Mouse (Mus musculus): Measurements from ENCODE around the gene Faim2. TPM values are rescaled to one million over a fixed set of nuclear protein-coding genes. Genes with fewer than 3 reads are reported as not detected.

Gene Faim2
- total and polyA plus RNA-seq, 2 experiments from 2014 or later = 42.0 to 72.0 TPM

GRCm38 (mm10) chr15:99449131-99449750, 78.7 kb downstream of the Faim2 start:
- H3K4me1 ChIP-seq (ENCODE audit: insufficient read depth, low read length) = 0 out of 2 replicates have a peak, but pooled peaks cover 3% of the 10 kb centered on the region
- 64% methylated on average over 9 of the region's 9 CpGs for WGBS

More at GRCm38 (mm10) chr15:99449131-99449750, 78.7 kb downstream of the Faim2 start:
- DNase-seq (ENCODE audit: low spot score) (peak; percentile 75), ATAC-seq (ENCODE audit: low FRiP score) (no peak)
- Histone ChIP-seq H3K9ac (replicated peaks; ENCODE audit: low read length, poor library complexity, severe bottlenecking) (no peak overlapping the region), H3K27ac (ENCODE audit: low read depth, low read length) (peak overlapping the region; percentile 18; the same call in 1 of the 2 replicates), H3K36me3 (ENCODE audit: insufficient read depth, low read length) (no peaks in the 10 kb centered on the region), H3K4me3 (ENCODE audit: low read depth, low read length) (no peak overlapping the region), H3K4me2 (ENCODE audit: low read depth, low read length, poor library complexity, severe bottlenecking) (no peak overlapping the region), H3K9me3 (ENCODE audit: low read length) (no peaks in the 10 kb centered on the region), H3K27me3 (ENCODE audit: insufficient read depth, low read length) (no peaks in the 10 kb centered on the region)
- TF ChIP-seq CTCF (IDR thresholded peaks at IDR 0.05) = no peak

Other genes with a start within 250 kb of the Faim2 start
- gene Prpf40b, start 233.1 kb downstream of the Faim2 start, total RNA-seq (2014; rRNA removed) = 95.5 and 97.9 TPM in 2 replicates
- gene Prpf40b, start 233.1 kb downstream of the Faim2 start, polyA plus RNA-seq (2015; fragmentation: Nextera tagmentation; extraction: Ambion mirVana) = 99.6 and 107 TPM in 2 replicates
- gene Fam186b, start 232.3 kb downstream of the Faim2 start, total RNA-seq (2014; rRNA removed) = 0.38 and 2.3 TPM in 2 replicates
- 1.4 and 1.6 TPM in 2 replicates for gene Fam186b, start 232.3 kb downstream of the Faim2 start, polyA plus RNA-seq (2015; fragmentation: Nextera tagmentation; extraction: Ambion mirVana)
- gene Fmnl3, start 157.7 kb downstream of the Faim2 start, total RNA-seq (2014; rRNA removed) = 13.5 and 15.5 TPM in 2 replicates
- 8.5 and 9.8 TPM in 2 replicates for gene Fmnl3, start 157.7 kb downstream of the Faim2 start, polyA plus RNA-seq (2015; fragmentation: Nextera tagmentation; extraction: Ambion mirVana)
- 270 and 327 TPM in 2 replicates for gene Tmbim6, start 135.3 kb downstream of the Faim2 start, total RNA-seq (2014; rRNA removed)
- gene Tmbim6, start 135.3 kb downstream of the Faim2 start, polyA plus RNA-seq (2015; fragmentation: Nextera tagmentation; extraction: Ambion mirVana) = 327 and 348 TPM in 2 replicates
- gene Nckap5l, start 70.4 kb downstream of the Faim2 start, total RNA-seq (2014; rRNA removed) = 20.2 and 24.1 TPM in 2 replicates
- gene Nckap5l, start 70.4 kb downstream of the Faim2 start, polyA plus RNA-seq (2015; fragmentation: Nextera tagmentation; extraction: Ambion mirVana) = 11.4 and 12.2 TPM in 2 replicates
- gene Bcdin3d, start 53.4 kb downstream of the Faim2 start, total RNA-seq (2014; rRNA removed) = 11.7 and 12.4 TPM in 2 replicates
- 12.6 and 14.6 TPM in 2 replicates for gene Bcdin3d, start 53.4 kb downstream of the Faim2 start, polyA plus RNA-seq (2015; fragmentation: Nextera tagmentation; extraction: Ambion mirVana)
- not detected in 2 replicates for gene Aqp2, start 50.9 kb upstream of the Faim2 start, total RNA-seq (2014; rRNA removed)
- not detected in 2 replicates for gene Aqp2, start 50.9 kb upstream of the Faim2 start, polyA plus RNA-seq (2015; fragmentation: Nextera tagmentation; extraction: Ambion mirVana)
- gene Aqp5, start 62.6 kb upstream of the Faim2 start, total RNA-seq (2014; rRNA removed) = 2.4 and 3.2 TPM in 2 replicates
- 1.0 and 1.4 TPM in 2 replicates for gene Aqp5, start 62.6 kb upstream of the Faim2 start, polyA plus RNA-seq (2015; fragmentation: Nextera tagmentation; extraction: Ambion mirVana)
- 1.7 TPM in 1 of 2 replicates, not detected in the other for gene Aqp6, start 73.2 kb upstream of the Faim2 start, total RNA-seq (2014; rRNA removed)
- 0.23 and 0.28 TPM in 2 replicates for gene Aqp6, start 73.2 kb upstream of the Faim2 start, polyA plus RNA-seq (2015; fragmentation: Nextera tagmentation; extraction: Ambion mirVana)
- 27.0 and 32.9 TPM in 2 replicates for gene Racgap1, start 123.5 kb upstream of the Faim2 start, total RNA-seq (2014; rRNA removed)
- 27.2 TPM in 2 replicates for gene Racgap1, start 123.5 kb upstream of the Faim2 start, polyA plus RNA-seq (2015; fragmentation: Nextera tagmentation; extraction: Ambion mirVana)
- 138 and 150 TPM in 2 replicates for gene Asic1, start 142.2 kb upstream of the Faim2 start, total RNA-seq (2014; rRNA removed)
- gene Asic1, start 142.2 kb upstream of the Faim2 start, polyA plus RNA-seq (2015; fragmentation: Nextera tagmentation; extraction: Ambion mirVana) = 37.3 and 42.1 TPM in 2 replicates
- 83.0 and 93.0 TPM in 2 replicates for gene Smarcd1, start 174.0 kb upstream of the Faim2 start, total RNA-seq (2014; rRNA removed)
- gene Smarcd1, start 174.0 kb upstream of the Faim2 start, polyA plus RNA-seq (2015; fragmentation: Nextera tagmentation; extraction: Ambion mirVana) = 77.7 and 92.2 TPM in 2 replicates
- gene Gm17349, start 177.3 kb upstream of the Faim2 start, total RNA-seq (2014; rRNA removed) = not detected in 2 replicates
- not detected in 2 replicates for gene Gm17349, start 177.3 kb upstream of the Faim2 start, polyA plus RNA-seq (2015; fragmentation: Nextera tagmentation; extraction: Ambion mirVana)
- gene Gpd1, start 189.3 kb upstream of the Faim2 start, total RNA-seq (2014; rRNA removed) = 2.8 and 3.3 TPM in 2 replicates
- 1.1 and 1.2 TPM in 2 replicates for gene Gpd1, start 189.3 kb upstream of the Faim2 start, polyA plus RNA-seq (2015; fragmentation: Nextera tagmentation; extraction: Ambion mirVana)
- gene Cox14, start 197.5 kb upstream of the Faim2 start, total RNA-seq (2014; rRNA removed) = 60.9 and 67.2 TPM in 2 replicates
- gene Cox14, start 197.5 kb upstream of the Faim2 start, polyA plus RNA-seq (2015; fragmentation: Nextera tagmentation; extraction: Ambion mirVana) = 165 and 180 TPM in 2 replicates
- 93.5 and 94.2 TPM in 2 replicates for gene Cers5, start 244.7 kb upstream of the Faim2 start, total RNA-seq (2014; rRNA removed)
- gene Cers5, start 244.7 kb upstream of the Faim2 start, polyA plus RNA-seq (2015; fragmentation: Nextera tagmentation; extraction: Ambion mirVana) = 75.8 and 76.8 TPM in 2 replicates